Mouse (Mus musculus): ENCODE results near the gene Cir1.

Gene Cir1

GRCm38 (mm10) chr2:73312152-73313116 is at the start of gene Cir1, which contains the start of gene Scrn3:
Cir1 (minus strand) TSS chr2:73312701.
Scrn3 (plus strand) TSS chr2:73312601.
- DNase-seq (ENCODE audit: low spot score in 2 of 2) = peak; percentile 93 to 94

GRCm38 (mm10) chr2:73360536-73360935 is 48.0 kb upstream of the Cir1 start:
- no peak for DNase-seq (ENCODE audit: low spot score in 2 of 2)

- DNase-seq (ENCODE audit: low spot score in 2 of 2) = no peak
Observed at GRCm38 (mm10) chr2:73359941-73360340, 47.4 kb upstream of the Cir1 start.

- DNase-seq (ENCODE audit: low spot score in 2 of 2) = no peak
Observed at GRCm38 (mm10) chr2:73357004-73357403, 44.5 kb upstream of the Cir1 start.

GRCm38 (mm10) chr2:73351927-73352374 is 39.5 kb upstream of the Cir1 start:
- DNase-seq (ENCODE audit: low spot score in 2 of 2) = no peak

GRCm38 (mm10) chr2:73351496-73351895 is 39.0 kb upstream of the Cir1 start:
- no peak for DNase-seq (ENCODE audit: low spot score in 2 of 2)

- no peak for DNase-seq (ENCODE audit: low spot score in 2 of 2)
Observed at GRCm38 (mm10) chr2:73348221-73348620, 35.7 kb upstream of the Cir1 start.

- DNase-seq (ENCODE audit: low spot score in 2 of 2) = no peak
Observed at GRCm38 (mm10) chr2:73347766-73348165, 35.3 kb upstream of the Cir1 start.

GRCm38 (mm10) chr2:73347136-73347535 is 34.6 kb upstream of the Cir1 start:
- no peak for DNase-seq (ENCODE audit: low spot score in 2 of 2)

GRCm38 (mm10) chr2:73346345-73347086 is 34.0 kb upstream of the Cir1 start:
- no peak for DNase-seq (ENCODE audit: low spot score in 2 of 2)

GRCm38 (mm10) chr2:73345204-73345603 is 32.7 kb upstream of the Cir1 start:
- DNase-seq (ENCODE audit: low spot score in 2 of 2) = no peak

- DNase-seq (ENCODE audit: low spot score in 2 of 2) = no peak
Observed at GRCm38 (mm10) chr2:73343701-73344100, 31.2 kb upstream of the Cir1 start.

- no peak for DNase-seq (ENCODE audit: low spot score in 2 of 2)
Observed at GRCm38 (mm10) chr2:73338415-73338814, 25.9 kb upstream of the Cir1 start.

- no peak for DNase-seq (ENCODE audit: low spot score in 2 of 2)
Observed at GRCm38 (mm10) chr2:73335949-73336348, 23.4 kb upstream of the Cir1 start.

GRCm38 (mm10) chr2:73325871-73326270 is 13.4 kb upstream of the Cir1 start:
- no peak for DNase-seq (ENCODE audit: low spot score in 2 of 2)

- DNase-seq (ENCODE audit: low spot score in 2 of 2) = no peak
Observed at GRCm38 (mm10) chr2:73322991-73323390, 10.5 kb upstream of the Cir1 start.

GRCm38 (mm10) chr2:73319218-73319617 is 6.7 kb upstream of the Cir1 start:
- no peak for DNase-seq (ENCODE audit: low spot score in 2 of 2)

GRCm38 (mm10) chr2:73317426-73317825 is 4.9 kb upstream of the Cir1 start:
- no peak for DNase-seq (ENCODE audit: low spot score in 2 of 2)

- no peak for DNase-seq (ENCODE audit: low spot score in 2 of 2)
Observed at GRCm38 (mm10) chr2:73314311-73314710, 1.8 kb upstream of the Cir1 start.

GRCm38 (mm10) chr2:73313117-73313501 is 608 bp upstream of the Cir1 start:
- DNase-seq (ENCODE audit: low spot score in 2 of 2) = peak; percentile 18

- no peak for DNase-seq (ENCODE audit: low spot score in 2 of 2)
Observed at GRCm38 (mm10) chr2:73306006-73306405, 6.5 kb downstream of the Cir1 start.

- DNase-seq (ENCODE audit: low spot score in 2 of 2) = no peak
Observed at GRCm38 (mm10) chr2:73304506-73304905, 8.0 kb downstream of the Cir1 start.

GRCm38 (mm10) chr2:73302722-73303121 is 9.8 kb downstream of the Cir1 start:
- no peak for DNase-seq (ENCODE audit: low spot score in 2 of 2)
